Mouse (Mus musculus): Measurements from ENCODE around the gene Clec4f.
A peak's percentile ranks its signal among the peaks of the same experiment; 100 is the strongest.

The Clec4f gene

DNA sequence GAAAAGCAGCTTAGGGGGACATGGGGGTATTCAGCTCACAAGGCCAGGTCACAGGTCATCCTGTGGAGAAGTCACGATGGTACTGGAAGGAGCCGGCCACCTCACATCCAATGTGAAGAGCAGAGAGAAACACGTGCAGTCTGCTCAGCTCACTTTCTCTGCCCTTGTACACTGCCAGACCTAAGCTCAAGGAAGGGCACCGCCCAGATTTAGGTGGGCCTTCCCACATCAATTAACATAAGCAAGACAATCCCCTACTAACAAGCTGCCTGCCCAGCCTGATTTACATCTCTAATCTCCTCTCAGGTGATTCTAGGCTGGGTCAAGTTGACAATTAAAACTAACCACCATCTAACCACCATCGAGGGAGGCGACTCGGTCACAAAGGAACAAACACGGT is 41.9 kb upstream of the Clec4f start:
- Histone ChIP-seq H3K9me3 (ENCODE audit: low read length) (no peaks in the 10 kb centered on the region), H3K27me3 (ENCODE audit: insufficient read depth, low read length) (peaks cover 90% of the 10 kb centered on the region), H3K4me3 (replicated peaks; ENCODE audit: low read length) (peak overlapping the region; percentile 50), H3K36me3 (ENCODE audit: insufficient read depth, low read length) (no peaks in the 10 kb centered on the region), H3K4me1 (replicated peaks; ENCODE audit: low read depth, low read length) (peaks cover 85% of the 10 kb centered on the region)
- no peak for TF ChIP-seq POU5F1 (IDR thresholded peaks at IDR 0.05; ENCODE audit: borderline replicate concordance, low read length)
- TF ChIP-seq NANOG (IDR thresholded peaks at IDR 0.05; ENCODE audit: borderline replicate concordance, low read length): no peak
- TF ChIP-seq CTCF (conservative IDR thresholded peaks at IDR 0.05; ENCODE audit: low read length): no peak

DNA sequence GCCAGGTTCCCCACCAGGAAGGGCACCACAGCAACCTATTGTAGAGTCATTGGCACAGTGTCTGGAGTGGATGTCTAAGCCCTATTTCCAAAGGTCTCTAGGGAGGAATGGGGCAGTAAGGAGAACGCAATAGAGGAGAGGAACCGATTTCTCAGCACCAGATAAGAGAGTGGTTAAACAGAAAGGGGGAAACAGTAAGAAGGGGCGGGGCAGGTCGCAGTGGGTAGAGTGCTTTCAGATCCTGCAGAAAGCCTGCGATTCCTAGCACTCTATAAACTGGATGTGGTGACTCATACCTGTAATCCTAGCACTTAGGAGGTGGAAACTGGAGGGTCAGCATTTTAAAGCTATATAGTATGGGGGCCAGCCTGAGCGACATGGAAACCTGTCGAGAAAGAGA is 40.7 kb upstream of the Clec4f start:
- Histone ChIP-seq H3K36me3 (ENCODE audit: insufficient read depth, low read length) (no peaks in the 10 kb centered on the region), H3K4me1 (replicated peaks; ENCODE audit: low read depth, low read length) (peaks cover 82% of the 10 kb centered on the region), H3K4me3 (replicated peaks; ENCODE audit: low read length) (peak overlapping the region; percentile 50; the same call in 1 of the 2 replicates), H3K9me3 (ENCODE audit: low read length) (no peaks in the 10 kb centered on the region), H3K27me3 (ENCODE audit: insufficient read depth, low read length) (peaks cover 91% of the 10 kb centered on the region)
- TF ChIP-seq NANOG (IDR thresholded peaks at IDR 0.05; ENCODE audit: borderline replicate concordance, low read length) (no peak), CTCF (conservative IDR thresholded peaks at IDR 0.05; ENCODE audit: low read length) (no peak), POU5F1 (IDR thresholded peaks at IDR 0.05; ENCODE audit: borderline replicate concordance, low read length) (no peak)

DNA sequence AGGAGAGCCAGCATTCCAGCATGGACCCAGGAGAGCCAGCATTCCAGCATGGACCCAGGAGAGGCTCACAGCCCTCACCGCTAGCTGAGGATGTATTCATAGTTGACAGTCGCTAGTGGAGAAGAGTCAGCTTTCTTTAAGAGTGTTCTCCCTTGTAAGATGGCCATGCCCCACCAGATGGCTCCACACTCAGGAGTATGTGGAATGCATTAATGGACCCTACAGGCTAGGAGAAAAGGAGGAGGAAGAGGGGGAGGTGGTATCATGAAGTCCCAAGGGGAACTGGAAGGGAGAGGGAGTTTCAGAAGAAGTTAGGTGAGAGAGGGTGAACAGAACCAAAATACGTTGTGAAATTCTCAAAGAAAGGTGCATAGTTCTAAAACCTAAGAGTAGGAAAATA is 39.7 kb upstream of the Clec4f start:
- peaks cover 91% of the 10 kb centered on the region for H3K27me3 ChIP-seq (ENCODE audit: insufficient read depth, low read length)
- H3K36me3 ChIP-seq (ENCODE audit: insufficient read depth, low read length): no peaks in the 10 kb centered on the region
- H3K4me3 ChIP-seq (replicated peaks; ENCODE audit: low read length): no peak overlapping the region
- TF ChIP-seq CTCF (conservative IDR thresholded peaks at IDR 0.05; ENCODE audit: low read length): no peak
- TF ChIP-seq POU5F1 (IDR thresholded peaks at IDR 0.05; ENCODE audit: borderline replicate concordance, low read length): no peak
- no peak for TF ChIP-seq NANOG (IDR thresholded peaks at IDR 0.05; ENCODE audit: borderline replicate concordance, low read length)
- peaks cover 75% of the 10 kb centered on the region for H3K4me1 ChIP-seq (replicated peaks; ENCODE audit: low read depth, low read length)
- no peaks in the 10 kb centered on the region for H3K9me3 ChIP-seq (ENCODE audit: low read length)

DNA sequence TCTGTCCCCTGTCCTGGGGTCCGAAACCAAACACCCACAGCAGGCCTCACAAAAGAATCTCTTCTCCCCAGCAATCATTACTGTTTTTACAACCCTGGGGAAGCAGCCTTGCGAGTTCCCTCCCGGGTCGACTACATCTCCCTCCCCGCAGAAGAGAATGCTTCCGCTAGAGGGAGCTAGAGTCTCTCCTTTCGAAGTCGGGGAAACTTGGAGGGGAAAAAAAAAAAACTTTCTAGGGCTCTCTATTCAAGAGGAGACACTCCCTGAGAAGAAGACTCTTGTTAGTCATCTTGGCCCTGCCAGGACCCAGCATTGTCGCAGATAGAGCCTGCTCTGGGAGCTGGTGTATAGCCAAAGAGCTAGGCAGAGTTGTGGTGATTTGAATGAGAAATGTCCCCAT is 37.8 kb upstream of the Clec4f start:
- peak overlapping the region; percentile 43 for H3K4me3 ChIP-seq (replicated peaks; ENCODE audit: low read length)
- peaks cover 87% of the 10 kb centered on the region for H3K27me3 ChIP-seq (ENCODE audit: insufficient read depth, low read length)
- no peaks in the 10 kb centered on the region for H3K9me3 ChIP-seq (ENCODE audit: low read length)
- TF ChIP-seq CTCF (conservative IDR thresholded peaks at IDR 0.05; ENCODE audit: low read length): peak; percentile 84
- TF ChIP-seq NANOG (IDR thresholded peaks at IDR 0.05; ENCODE audit: borderline replicate concordance, low read length): no peak
- TF ChIP-seq POU5F1 (IDR thresholded peaks at IDR 0.05; ENCODE audit: borderline replicate concordance, low read length): no peak
- no peaks in the 10 kb centered on the region for H3K36me3 ChIP-seq (ENCODE audit: insufficient read depth, low read length)
- H3K4me1 ChIP-seq (replicated peaks; ENCODE audit: low read depth, low read length): peaks cover 61% of the 10 kb centered on the region

DNA sequence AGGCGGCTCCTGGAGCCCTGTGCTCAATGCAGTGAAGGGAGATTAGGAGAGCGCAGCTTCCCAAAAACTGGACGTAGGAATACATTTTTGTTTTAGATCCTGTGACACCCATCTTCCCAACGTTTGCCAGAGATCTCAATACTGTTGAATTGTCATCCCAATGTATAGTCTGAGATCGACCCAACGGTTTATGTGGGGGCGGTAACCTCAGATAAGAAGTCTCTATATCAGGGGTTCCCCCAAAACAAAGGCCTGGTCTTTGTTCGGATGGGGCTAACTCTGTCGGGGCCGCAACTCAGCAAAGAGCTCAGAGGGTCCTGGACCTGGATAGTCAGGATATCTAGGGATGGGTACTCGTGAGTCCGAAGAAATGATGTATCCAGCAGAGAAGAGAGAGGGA is 37.0 kb upstream of the Clec4f start:
- Histone ChIP-seq H3K36me3 (ENCODE audit: insufficient read depth, low read length) (no peaks in the 10 kb centered on the region), H3K4me1 (replicated peaks; ENCODE audit: low read depth, low read length) (peaks cover 53% of the 10 kb centered on the region), H3K27me3 (ENCODE audit: insufficient read depth, low read length) (peaks cover 83% of the 10 kb centered on the region), H3K9me3 (ENCODE audit: low read length) (no peaks in the 10 kb centered on the region), H3K4me3 (replicated peaks; ENCODE audit: low read length) (peak overlapping the region; percentile 43)
- no peak for TF ChIP-seq CTCF (conservative IDR thresholded peaks at IDR 0.05; ENCODE audit: low read length)

DNA sequence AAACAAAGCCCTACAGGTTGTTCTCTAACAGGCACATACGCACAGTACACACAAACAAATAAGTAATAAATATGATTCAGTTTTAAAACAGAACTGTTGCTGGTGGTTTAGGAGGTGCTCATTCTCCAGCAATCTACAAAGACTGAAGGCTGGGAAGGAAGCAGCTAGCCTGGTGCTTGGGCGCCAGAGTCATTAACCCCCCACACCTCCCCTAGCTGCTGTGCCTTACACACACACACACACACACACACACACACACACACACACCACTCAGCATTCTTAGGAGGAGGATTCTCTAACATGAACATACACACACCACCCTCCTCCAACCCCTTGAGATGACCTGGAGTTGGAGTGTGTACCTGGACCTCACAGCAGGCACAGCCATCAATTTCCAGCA is 34.9 kb upstream of the Clec4f start:
- Histone ChIP-seq H3K4me3 (replicated peaks; ENCODE audit: low read length) (no peak overlapping the region), H3K36me3 (ENCODE audit: insufficient read depth, low read length) (no peaks in the 10 kb centered on the region), H3K4me1 (replicated peaks; ENCODE audit: low read depth, low read length) (peaks cover 33% of the 10 kb centered on the region), H3K9me3 (ENCODE audit: low read length) (no peaks in the 10 kb centered on the region), H3K27me3 (ENCODE audit: insufficient read depth, low read length) (peaks cover 66% of the 10 kb centered on the region)
- no peak for TF ChIP-seq CTCF (conservative IDR thresholded peaks at IDR 0.05; ENCODE audit: low read length)
- TF ChIP-seq POU5F1 (IDR thresholded peaks at IDR 0.05; ENCODE audit: borderline replicate concordance, low read length): no peak
- no peak for TF ChIP-seq NANOG (IDR thresholded peaks at IDR 0.05; ENCODE audit: borderline replicate concordance, low read length)

DNA sequence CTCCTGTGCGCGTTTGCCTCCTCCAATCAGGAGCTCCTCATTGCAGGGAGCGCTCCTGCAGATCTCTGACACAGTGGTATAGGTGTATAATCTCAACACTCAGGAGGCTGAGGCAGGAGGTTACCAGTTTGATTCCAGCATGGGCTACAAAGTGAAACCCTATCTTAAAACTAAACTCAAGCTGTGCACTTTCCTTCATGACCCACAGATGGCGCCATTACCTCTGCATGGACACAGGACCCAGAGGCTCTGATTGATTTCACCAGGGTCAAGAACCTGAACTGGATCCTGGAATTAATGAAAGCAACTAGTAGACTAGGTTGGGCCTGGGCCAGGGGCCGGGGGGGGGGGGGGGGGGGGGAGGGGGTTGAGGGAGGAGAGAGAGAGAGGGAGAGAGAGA is 34.3 kb upstream of the Clec4f start:
- H3K4me3 ChIP-seq (replicated peaks; ENCODE audit: low read length): no peak overlapping the region
- TF ChIP-seq NANOG (IDR thresholded peaks at IDR 0.05; ENCODE audit: borderline replicate concordance, low read length) (no peak), POU5F1 (IDR thresholded peaks at IDR 0.05; ENCODE audit: borderline replicate concordance, low read length) (no peak), CTCF (conservative IDR thresholded peaks at IDR 0.05; ENCODE audit: low read length) (peak; percentile 90)
- no peaks in the 10 kb centered on the region for H3K36me3 ChIP-seq (ENCODE audit: insufficient read depth, low read length)
- H3K4me1 ChIP-seq (replicated peaks; ENCODE audit: low read depth, low read length): peaks cover 26% of the 10 kb centered on the region
- H3K9me3 ChIP-seq (ENCODE audit: low read length): no peaks in the 10 kb centered on the region
- H3K27me3 ChIP-seq (ENCODE audit: insufficient read depth, low read length): peaks cover 66% of the 10 kb centered on the region

DNA sequence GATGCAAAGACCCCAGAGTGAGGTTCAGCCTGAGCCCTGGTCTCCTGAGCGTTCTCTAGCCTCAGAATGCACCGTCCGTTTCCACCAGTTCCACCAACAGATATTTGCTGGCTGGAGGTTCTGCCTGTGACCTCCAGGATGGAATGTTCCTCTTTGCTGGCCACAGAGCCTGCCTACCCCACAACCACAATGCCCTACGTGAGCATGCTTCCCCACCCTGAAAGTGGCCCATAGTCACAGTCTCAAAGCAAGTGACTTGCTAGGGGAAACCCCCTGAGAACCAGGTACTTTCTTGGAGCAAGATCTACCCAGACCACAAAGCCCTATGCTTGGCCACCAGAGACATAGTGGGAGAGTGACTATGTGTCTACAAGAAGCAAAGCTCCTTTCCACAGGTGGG is 33.4 kb upstream of the Clec4f start:
- Histone ChIP-seq H3K4me3 (replicated peaks; ENCODE audit: low read length) (no peak overlapping the region), H3K27me3 (ENCODE audit: insufficient read depth, low read length) (peaks cover 64% of the 10 kb centered on the region), H3K9me3 (ENCODE audit: low read length) (no peaks in the 10 kb centered on the region), H3K4me1 (replicated peaks; ENCODE audit: low read depth, low read length) (peaks cover 21% of the 10 kb centered on the region), H3K36me3 (ENCODE audit: insufficient read depth, low read length) (no peaks in the 10 kb centered on the region)
- no peak for TF ChIP-seq POU5F1 (IDR thresholded peaks at IDR 0.05; ENCODE audit: borderline replicate concordance, low read length)
- no peak for TF ChIP-seq CTCF (conservative IDR thresholded peaks at IDR 0.05; ENCODE audit: low read length)
- TF ChIP-seq NANOG (IDR thresholded peaks at IDR 0.05; ENCODE audit: borderline replicate concordance, low read length): no peak

DNA sequence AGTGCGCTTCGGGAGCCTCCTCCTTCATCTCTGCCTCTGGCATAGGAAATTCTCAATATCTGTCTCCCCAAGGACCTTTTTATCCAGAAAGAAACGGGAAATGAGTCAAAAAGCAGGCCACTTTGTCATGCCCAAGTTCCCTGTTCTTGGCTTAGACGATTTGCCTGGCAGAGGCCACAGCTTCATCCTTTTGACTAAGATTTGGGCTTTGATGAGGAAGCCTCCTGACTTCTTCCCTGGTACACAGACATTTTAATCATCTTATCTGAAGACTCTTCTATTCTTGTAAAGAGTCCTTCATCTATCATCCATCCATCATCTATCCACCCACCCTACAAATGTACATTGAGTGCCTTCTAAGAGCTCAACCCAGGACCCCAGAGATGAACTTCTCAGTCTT is 21.8 kb upstream of the Clec4f start, which contains the start of gene Cd207:
Gene Cd207, minus strand, starts transcription at position 101 of the 400 bp plus-strand sequence.
- Histone ChIP-seq H3K27me3 (ENCODE audit: insufficient read depth, low read length) (peaks cover 31% of the 10 kb centered on the region), H3K36me3 (ENCODE audit: insufficient read depth, low read length) (no peaks in the 10 kb centered on the region)
- no peak for TF ChIP-seq POU5F1 (IDR thresholded peaks at IDR 0.05; ENCODE audit: borderline replicate concordance, low read length)
- no peak for TF ChIP-seq NANOG (IDR thresholded peaks at IDR 0.05; ENCODE audit: borderline replicate concordance, low read length)

More for the DNA sequence above, 21.8 kb upstream of the Clec4f start, which contains the start of gene Cd207:
- Histone ChIP-seq H3K9me3 (ENCODE audit: low read length) (no peaks in the 10 kb centered on the region), H3K4me3 (replicated peaks; ENCODE audit: low read length) (no peak within 1 kb of the TSS), H3K4me1 (replicated peaks; ENCODE audit: low read depth, low read length) (no peaks in the 10 kb centered on the region)
